Mouse (Mus musculus) thymus, adult 2 months (tissue): ENCODE measurements around the gene S1pr2.

Source experiments
- CTCF ChIP-seq: fragments of 200-500 bp; IDR thresholded peaks from 2 replicates; pipeline ENCODE4 v1.5.1; 2012; ENCODE audit warnings: mild to moderate bottlenecking, control low read depth, low read length, moderate library complexity, borderline replicate concordance; ENCODE audit not compliant: control insufficient read depth, poor library complexity, insufficient read depth; ENCODE audit errors: extremely low read depth
- POLR2A ChIP-seq: fragments of 200-500 bp; IDR thresholded peaks from 2 replicates; pipeline ENCODE4 v1.6.1; 2012; ENCODE audit warnings: mild to moderate bottlenecking, low read length, control low read depth, moderate library complexity; ENCODE audit not compliant: control insufficient read depth, poor library complexity, insufficient read depth; ENCODE audit errors: extremely low read depth

GRCm38 (mm10) chr9:20959430-20959938, 17.1 kb downstream of the S1pr2 start, which contains the start of gene Dnmt1:
- no peak for TF ChIP-seq CTCF
- no peak for TF ChIP-seq POLR2A
